Mouse (Mus musculus) gastrocnemius, postnatal 36 days (tissue): ENCODE results near the gene Gm19426. TPM values are rescaled to one million over a fixed set of nuclear protein-coding genes. Genes with fewer than 3 reads are reported as not detected.

ENCODE experiments used
- microRNA-seq, 2 experiments: library from miRNA; unstranded; fragments of <30 nt; microRNA quantifications; one replicate each; pipeline ENCODE4 v1.2.0; 2021
- total RNA-seq, 2 experiments: library from RNA; stranded (reverse); gene quantifications; 2 replicates each; pipeline ENCODE4 v1.2.3; 2021

Gene Gm19426
- total RNA-seq, 2 experiments from 2014 or later = 0.51 TPM; not detected in 1

Small RNA genes within 50 kb of the gene (microRNA-seq; reads per million reads assigned to microRNA genes)
- gene Mir130a = 4,017 to 4,727 reads per million in 2 experiments

Other genes starting within 250 kb of the Gm19426 start
- gene Ctnnd1, start 92.9 kb downstream of the Gm19426 start, total RNA-seq = 10 to 100 TPM; 28.8 to 29.9 TPM
- gene Btbd18, start 84.6 kb downstream of the Gm19426 start, total RNA-seq = not detected
- 10 to 100 TPM in 1 of 2 experiments, 1 to 10 TPM in 1; 6.8 to 13.0 TPM for gene Selenoh, start 72.9 kb downstream of the Gm19426 start, total RNA-seq
- gene Gm28635, start 65.6 kb downstream of the Gm19426 start, total RNA-seq = not detected
- 1 to 10 TPM; 5.2 to 6.7 TPM for gene Med19, start 65.3 kb downstream of the Gm19426 start, total RNA-seq
- gene Tmx2, start 64.5 kb downstream of the Gm19426 start, total RNA-seq = 10 to 100 TPM; 45.8 to 50.2 TPM
- gene Zdhhc5, start 28.5 kb downstream of the Gm19426 start, total RNA-seq = 10 to 100 TPM; 57.5 to 62.2 TPM
- 1 to 10 TPM; 2.8 to 3.6 TPM for gene Clp1, start 16.3 kb downstream of the Gm19426 start, total RNA-seq
- gene Ypel4, start 9.6 kb downstream of the Gm19426 start, total RNA-seq = under 1 TPM; 0.35 to 0.61 TPM
- 10 to 100 TPM; 44.8 to 46.5 TPM for gene Serping1, start 31.8 kb upstream of the Gm19426 start, total RNA-seq
- gene Ube2l6, start 55.2 kb upstream of the Gm19426 start, total RNA-seq = 1 to 10 TPM; 2.6 to 3.5 TPM
- 10 to 100 TPM; 58.7 to 84.0 TPM for gene Smtnl1, start 79.0 kb upstream of the Gm19426 start, total RNA-seq
- 10 to 100 TPM; 39.6 to 55.9 TPM for gene Timm10, start 83.3 kb upstream of the Gm19426 start, total RNA-seq
- gene Slc43a1, start 95.2 kb upstream of the Gm19426 start, total RNA-seq = 10 to 100 TPM in 1 of 2 experiments, 1 to 10 TPM in 1; 7.6 to 19.2 TPM
- under 1 TPM; 0.20 to 0.26 TPM for gene Rtn4rl2, start 143.1 kb upstream of the Gm19426 start, total RNA-seq
- 10 to 100 TPM; 17.9 to 30.2 TPM for gene Slc43a3, start 192.9 kb upstream of the Gm19426 start, total RNA-seq
- gene Prg2, start 236.8 kb upstream of the Gm19426 start, total RNA-seq = not detected
- gene Prg3, start 244.6 kb upstream of the Gm19426 start, total RNA-seq = not detected